Mouse (Mus musculus): ENCODE measurements around the gene Maml3.

Gene Maml3

GRCm38 (mm10) chr3:51904357-51904855 is 200.5 kb downstream of the Maml3 start:
- no peak for DNase-seq

GRCm38 (mm10) chr3:51901151-51901550 is 203.7 kb downstream of the Maml3 start:
- DNase-seq = no peak

- DNase-seq = no peak
Measured at GRCm38 (mm10) chr3:51894514-51894913, 210.4 kb downstream of the Maml3 start.

- DNase-seq = no peak
Measured at GRCm38 (mm10) chr3:51891562-51892119, 213.2 kb downstream of the Maml3 start.

- DNase-seq = no peak
Measured at GRCm38 (mm10) chr3:51890181-51890580, 214.7 kb downstream of the Maml3 start.

GRCm38 (mm10) chr3:51889776-51890175 is 215.1 kb downstream of the Maml3 start:
- no peak for DNase-seq

- no peak for DNase-seq
Measured at GRCm38 (mm10) chr3:51888662-51889433, 216.0 kb downstream of the Maml3 start.

- no peak for DNase-seq
Measured at GRCm38 (mm10) chr3:51888295-51888661, 216.6 kb downstream of the Maml3 start.

GRCm38 (mm10) chr3:51885920-51886319 is 219.0 kb downstream of the Maml3 start:
- DNase-seq = no peak

GRCm38 (mm10) chr3:51885487-51885886 is 219.4 kb downstream of the Maml3 start:
- no peak for DNase-seq

GRCm38 (mm10) chr3:51881981-51882380 is 222.9 kb downstream of the Maml3 start:
- peak in 1 of 2 experiments; percentile 9 for DNase-seq

- DNase-seq = no peak
Measured at GRCm38 (mm10) chr3:51881393-51881792, 223.5 kb downstream of the Maml3 start.

GRCm38 (mm10) chr3:51880506-51881036 is 224.3 kb downstream of the Maml3 start:
- DNase-seq = no peak

- DNase-seq = no peak
Measured at GRCm38 (mm10) chr3:51879211-51879610, 225.7 kb downstream of the Maml3 start.

GRCm38 (mm10) chr3:51878577-51878976 is 226.3 kb downstream of the Maml3 start:
- no peak for DNase-seq

GRCm38 (mm10) chr3:51876729-51877128 is 228.1 kb downstream of the Maml3 start:
- DNase-seq = no peak

GRCm38 (mm10) chr3:51875629-51876028 is 229.2 kb downstream of the Maml3 start:
- no peak for DNase-seq

GRCm38 (mm10) chr3:51874252-51874651 is 230.6 kb downstream of the Maml3 start:
- no peak for DNase-seq

GRCm38 (mm10) chr3:51872771-51873170 is 232.1 kb downstream of the Maml3 start:
- DNase-seq = no peak

GRCm38 (mm10) chr3:51871346-51871745 is 233.5 kb downstream of the Maml3 start:
- DNase-seq = no peak

- DNase-seq = no peak
Measured at GRCm38 (mm10) chr3:51869980-51870379, 234.9 kb downstream of the Maml3 start.

GRCm38 (mm10) chr3:51868857-51869256 is 236.0 kb downstream of the Maml3 start:
- no peak for DNase-seq

GRCm38 (mm10) chr3:51866446-51866845 is 238.4 kb downstream of the Maml3 start:
- no peak for DNase-seq

- no peak for DNase-seq
Measured at GRCm38 (mm10) chr3:51861631-51862030, 243.2 kb downstream of the Maml3 start.

Data from spleen, adult 18-20 months (tissue).